Mouse (Mus musculus) stomach, embryonic 16.5 days (tissue): Measurements from ENCODE around the gene Ccdc142. TPM values are rescaled to one million over a fixed set of nuclear protein-coding genes. Genes with fewer than 3 reads are reported as not detected.

Source experiments
- ATAC-seq: fragments of 200-750 bp; cut with Nextera tagmentation; 2 replicates; pipeline ENCODE4 v1.8.0; 2017; ENCODE audit warnings: moderate number of reproducible peaks, moderate TSS enrichment; ENCODE audit not compliant: insufficient read depth, low FRiP score
- H3K27ac ChIP-seq: fragments of 300-500 bp; sonication (generic); 2 replicates; pipeline ENCODE4 v1.5.1; 2014; ENCODE audit warnings: low read length
- H3K27me3 ChIP-seq: fragments of 300-500 bp; sonication (generic); 2 replicates; pipeline ENCODE4 v1.6.1; 2014; ENCODE audit warnings: low read length, control low read depth, mixed read lengths; ENCODE audit not compliant: control insufficient read depth, insufficient read depth
- H3K36me3 ChIP-seq: fragments of 300-500 bp; sonication (generic); 2 replicates; pipeline ENCODE4 v1.6.1; 2014; ENCODE audit warnings: low read length; ENCODE audit not compliant: control insufficient read depth, insufficient read depth
- H3K4me1 ChIP-seq: fragments of 300-500 bp; sonication (generic); 2 replicates; pipeline ENCODE4 v1.6.1; 2014; ENCODE audit warnings: low read length, control low read depth, mixed read lengths; ENCODE audit not compliant: control insufficient read depth, insufficient read depth
- H3K4me2 ChIP-seq: fragments of 300-500 bp; sonication (generic); 2 replicates; pipeline ENCODE4 v1.6.1; 2014; ENCODE audit warnings: low read depth, low read length, mixed read lengths
- H3K4me3 ChIP-seq: fragments of 300-500 bp; sonication (generic); replicated peaks from 2 replicates; pipeline ENCODE4 v1.5.1; 2014; ENCODE audit warnings: mild to moderate bottlenecking, low read length
- H3K9ac ChIP-seq: fragments of 300-500 bp; sonication (generic); 2 replicates; pipeline ENCODE4 v1.6.1; 2014; ENCODE audit warnings: low read length
- H3K9me3 ChIP-seq: fragments of 300-500 bp; sonication (generic); replicated peaks from 2 replicates; pipeline ENCODE4 v1.6.1; 2016; ENCODE audit warnings: low read length, control low read depth; ENCODE audit not compliant: control insufficient read depth
- WGBS: fragments of 180-500 bp; shearing (Covaris S2); extraction: QIAGEN DNeasy Blood & Tissue Kit; methylation state at CpG from one replicate; pipeline ENCODE4 v1.1.7; 2014; 5-methylcytosine and 5-hydroxymethylcytosine counted together
- polyA plus RNA-seq: library from polyadenylated mRNA; unstranded; fragments of >200 nt; fragmentation: Nextera tagmentation; extraction: Ambion mirVana; gene quantifications from 2 replicates; pipeline ENCODE4 v1.2.1, GENCODE M21; 2015

Ccdc142 gene
- polyA plus RNA-seq, 1 experiment from 2014 or later: 1.5 TPM

DNA sequence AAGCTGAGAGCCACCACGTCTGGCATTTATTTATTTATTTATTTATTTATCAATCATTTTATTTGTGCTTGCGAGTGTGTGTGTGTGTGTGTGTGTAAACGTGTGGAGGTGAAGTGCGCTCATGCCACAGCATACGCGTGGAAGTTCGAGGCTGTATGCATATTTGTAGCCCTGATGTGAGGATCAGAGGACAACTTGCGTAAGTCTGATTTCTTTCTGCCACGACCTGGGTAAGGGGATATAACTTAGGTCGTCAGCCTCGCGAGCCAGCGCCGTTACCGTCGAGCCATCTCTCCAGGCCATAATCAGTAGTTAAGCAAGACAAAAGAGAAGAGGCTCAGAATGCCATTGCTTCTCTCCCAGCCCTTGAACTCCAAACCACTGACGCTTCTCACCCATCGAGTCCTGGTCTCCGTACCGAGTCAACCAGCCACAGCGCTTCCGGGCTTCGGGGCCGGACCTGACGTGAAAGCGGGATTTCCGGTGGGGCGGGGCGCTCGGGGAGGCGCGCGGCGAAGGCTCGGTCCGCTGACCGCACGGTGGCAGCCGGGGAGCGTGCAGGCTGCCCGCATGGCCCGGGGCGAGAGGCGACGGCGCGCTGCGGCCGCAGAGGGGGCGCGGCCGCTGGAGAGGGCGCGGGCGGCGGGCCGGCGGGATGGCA is 13.7 kb downstream of the Ccdc142 start, which contains the start of gene Mogs:
Gene Mogs (plus strand): TSS at position 486 of the 661 bp plus-strand sequence.
- peak; percentile 93 for ATAC-seq
- peaks cover 12% of the 10 kb centered on the region for H3K36me3 ChIP-seq
- H3K4me2 ChIP-seq: peak within 1 kb of the TSS; percentile 90
- peak within 1 kb of the TSS; percentile 88 for H3K27ac ChIP-seq
- no peaks in the 10 kb centered on the region for H3K9me3 ChIP-seq
- H3K9ac ChIP-seq: peak within 1 kb of the TSS; percentile 93
- H3K4me1 ChIP-seq: peaks cover 22% of the 10 kb centered on the region
- no peaks in the 10 kb centered on the region for H3K27me3 ChIP-seq
- H3K4me3 ChIP-seq: peak within 1 kb of the TSS; percentile 86
- WGBS: under 1% methylated on average over 58 of the region's 58 CpGs

- WGBS: under 1% methylated on average over 42 of the region's 48 CpGs
- peak; percentile 16; the same call in 1 of the 2 replicates for ATAC-seq
These were observed 14.4 kb downstream of the Ccdc142 start for GRCm38 (mm10) chr6:83115682-83116372.

DNA sequence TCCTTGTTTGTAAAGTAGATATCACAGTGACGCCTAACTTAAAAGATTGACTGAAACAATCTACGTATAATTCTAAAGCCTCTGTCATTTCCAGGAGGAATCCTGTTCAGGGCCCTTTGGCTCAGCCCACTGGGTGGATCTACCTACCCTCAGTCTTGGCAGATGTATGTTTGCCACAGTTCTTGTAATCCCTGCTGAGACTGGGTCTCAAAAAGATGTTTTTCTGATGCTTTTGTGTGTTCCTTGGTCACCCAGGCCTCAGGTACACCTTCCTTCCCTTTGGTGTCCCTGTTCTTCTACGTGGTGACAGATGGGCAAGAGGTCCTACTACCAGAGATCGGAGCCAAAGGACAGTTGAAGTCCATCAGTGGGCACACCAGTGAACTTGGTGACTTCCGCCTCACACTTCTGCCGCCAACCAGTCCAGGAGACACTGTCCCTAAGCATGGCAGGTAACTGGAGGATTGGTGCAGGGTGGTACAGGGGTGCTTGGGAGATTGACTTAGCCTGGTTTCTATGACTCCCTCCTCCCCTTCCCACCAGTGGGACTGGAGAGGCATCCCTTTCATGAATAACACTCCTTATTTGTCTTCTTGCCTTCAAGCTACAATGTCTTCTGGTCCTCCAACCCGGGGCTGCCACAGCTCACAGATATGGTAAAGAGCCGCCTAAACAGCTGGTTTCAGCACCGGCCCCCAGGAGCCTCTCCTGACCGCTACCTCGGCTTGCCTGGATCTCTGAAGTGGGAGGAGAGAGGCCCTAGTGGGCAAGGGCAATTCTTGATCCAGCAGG is 15.2 kb downstream of the Ccdc142 start:
- Histone ChIP-seq H3K9me3 (no peaks in the 10 kb centered on the region), H3K4me1 (peaks cover 24% of the 10 kb centered on the region), H3K27ac (no peak overlapping the region), H3K4me2 (peak overlapping the region; percentile 90), H3K4me3 (peak overlapping the region; percentile 86), H3K27me3 (no peaks in the 10 kb centered on the region), H3K36me3 (peaks cover 12% of the 10 kb centered on the region), H3K9ac (peak overlapping the region; percentile 93)
- 66% methylated on average over 11 of the region's 11 CpGs for WGBS
- ATAC-seq: no peak

More at GRCm38 (mm10) chr6:83115682-83116372, 14.4 kb downstream of the Ccdc142 start:
- H3K9ac ChIP-seq: peak overlapping the region; percentile 93
- H3K36me3 ChIP-seq: peaks cover 12% of the 10 kb centered on the region
- peak overlapping the region; percentile 88 for H3K27ac ChIP-seq
- H3K27me3 ChIP-seq: no peaks in the 10 kb centered on the region
- H3K4me2 ChIP-seq: peak overlapping the region; percentile 90
- H3K4me1 ChIP-seq: peaks cover 24% of the 10 kb centered on the region
- peak overlapping the region; percentile 86 for H3K4me3 ChIP-seq
- H3K9me3 ChIP-seq: no peaks in the 10 kb centered on the region

DNA sequence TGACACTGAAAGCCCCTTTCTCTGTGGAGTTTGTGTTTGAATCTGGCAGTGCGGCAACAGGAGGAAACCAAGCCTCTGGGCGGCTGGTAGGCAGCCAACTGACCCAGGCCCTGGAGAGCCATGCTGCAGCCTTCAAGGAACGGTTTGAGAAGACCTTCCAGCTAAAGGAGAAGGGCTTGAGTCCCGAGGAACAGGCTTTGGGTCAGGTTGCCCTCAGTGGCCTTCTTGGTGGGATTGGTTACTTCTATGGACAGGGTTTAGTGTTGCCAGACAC is 15.7 kb downstream of the Ccdc142 start:
- 72% methylated on average over 4 of the region's 4 CpGs for WGBS
- no peaks in the 10 kb centered on the region for H3K27me3 ChIP-seq
- no peaks in the 10 kb centered on the region for H3K9me3 ChIP-seq
- peaks cover 24% of the 10 kb centered on the region for H3K4me1 ChIP-seq
- no peak overlapping the region for H3K4me2 ChIP-seq
- no peak overlapping the region for H3K4me3 ChIP-seq
- no peak for ATAC-seq
- no peak overlapping the region for H3K27ac ChIP-seq
- peaks cover 12% of the 10 kb centered on the region for H3K36me3 ChIP-seq
- 0 out of 2 replicates have a peak overlapping the region, but pooled peaks have one; percentile 93 for H3K9ac ChIP-seq

DNA sequence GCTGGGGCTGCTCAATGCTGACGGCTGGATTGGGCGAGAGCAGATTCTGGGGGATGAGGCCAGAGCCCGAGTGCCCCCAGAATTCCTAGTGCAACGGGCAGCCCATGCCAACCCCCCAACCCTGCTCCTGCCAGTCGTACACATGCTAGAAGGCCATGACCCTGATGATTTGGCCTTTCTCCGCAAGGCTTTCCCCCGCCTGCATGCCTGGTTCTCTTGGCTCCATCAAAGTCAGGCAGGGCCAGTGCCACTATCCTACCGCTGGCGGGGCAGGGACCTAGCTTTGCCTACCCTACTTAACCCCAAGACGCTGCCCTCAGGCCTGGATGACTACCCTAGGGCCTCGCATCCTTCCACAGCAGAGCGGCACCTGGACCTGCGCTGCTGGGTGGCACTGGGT is 16.2 kb downstream of the Ccdc142 start:
- no peak for ATAC-seq
- no peak overlapping the region for H3K4me2 ChIP-seq
- peaks cover 12% of the 10 kb centered on the region for H3K36me3 ChIP-seq
- peak overlapping the region; percentile 25; the same call in 1 of the 2 replicates for H3K9ac ChIP-seq
- 85% methylated on average over 13 of the region's 13 CpGs for WGBS
- no peaks in the 10 kb centered on the region for H3K27me3 ChIP-seq
- no peak overlapping the region for H3K27ac ChIP-seq
- peaks cover 28% of the 10 kb centered on the region for H3K4me1 ChIP-seq
- H3K4me3 ChIP-seq: no peak overlapping the region
- H3K9me3 ChIP-seq: no peaks in the 10 kb centered on the region

GRCm38 (mm10) chr6:83118369-83118768 is 17.0 kb downstream of the Ccdc142 start:
- no peak overlapping the region for H3K4me3 ChIP-seq
- 78% methylated on average over 11 of the region's 11 CpGs for WGBS
- no peak overlapping the region for H3K4me2 ChIP-seq
- no peak for ATAC-seq
- no peak overlapping the region for H3K9ac ChIP-seq
- H3K27ac ChIP-seq: no peak overlapping the region
- peaks cover 12% of the 10 kb centered on the region for H3K36me3 ChIP-seq
- no peaks in the 10 kb centered on the region for H3K27me3 ChIP-seq
- no peaks in the 10 kb centered on the region for H3K9me3 ChIP-seq
- H3K4me1 ChIP-seq: peaks cover 34% of the 10 kb centered on the region

- no peaks in the 10 kb centered on the region for H3K27me3 ChIP-seq
- no peak for ATAC-seq
- H3K9me3 ChIP-seq: no peaks in the 10 kb centered on the region
- peaks cover 12% of the 10 kb centered on the region for H3K36me3 ChIP-seq
- H3K4me3 ChIP-seq: no peak overlapping the region
- 68% methylated on average over 14 of the region's 14 CpGs for WGBS
- peaks cover 37% of the 10 kb centered on the region for H3K4me1 ChIP-seq
- no peak overlapping the region for H3K9ac ChIP-seq
- H3K4me2 ChIP-seq: no peak overlapping the region
- H3K27ac ChIP-seq: no peak overlapping the region
These were observed 17.7 kb downstream of the Ccdc142 start for GRCm38 (mm10) chr6:83118825-83119733.

- ATAC-seq: no peak
- no peaks in the 10 kb centered on the region for H3K27me3 ChIP-seq
- peaks cover 43% of the 10 kb centered on the region for H3K4me1 ChIP-seq
- H3K9ac ChIP-seq: peak overlapping the region; percentile 17; the same call in 1 of the 2 replicates
- peaks cover 12% of the 10 kb centered on the region for H3K36me3 ChIP-seq
- H3K27ac ChIP-seq: no peak overlapping the region
- peak overlapping the region; percentile 91 for H3K4me2 ChIP-seq
- H3K4me3 ChIP-seq: no peak overlapping the region
- no peaks in the 10 kb centered on the region for H3K9me3 ChIP-seq
- WGBS: 74% methylated on average over 7 of the region's 7 CpGs
These were observed 18.3 kb downstream of the Ccdc142 start for GRCm38 (mm10) chr6:83119734-83120051.
